Mouse (Mus musculus) testis, adult 2 months (tissue): Measurements from ENCODE around the gene Gm42906.

Experiments
- CTCF ChIP-seq: fragments of 200-500 bp; IDR thresholded peaks from 2 replicates; pipeline ENCODE4 v1.5.1; 2012; ENCODE audit warnings: low read depth, mild to moderate bottlenecking, inconsistent platforms, low read length, moderate library complexity; ENCODE audit not compliant: control insufficient read depth, insufficient read depth, insufficient replicate concordance
- POLR2A ChIP-seq: fragments of 200-500 bp; IDR thresholded peaks from 2 replicates; pipeline ENCODE4 v1.6.1; 2012; ENCODE audit warnings: low read depth, mild to moderate bottlenecking, inconsistent platforms, low read length, moderate library complexity; ENCODE audit not compliant: control insufficient read depth

- no peak for TF ChIP-seq CTCF
- TF ChIP-seq POLR2A, result no peak
Measured at GRCm38 (mm10) chr5:151112743-151113142, 315.2 kb downstream of the Gm42906 start.
